Comparison of ENCODE assay signal across 28 mouse cellular contexts in genomic region chr8:74822288-74822687, GRCm38 (mm10). TPM values are rescaled to one million over a fixed set of nuclear protein-coding genes. Genes with fewer than 3 reads are reported as not detected.
"Had no signal": no experiment of that assay in that cellular context is flagged by ENCODE, and none has a peak within 500 bp of the region (broad histone marks: within the 10 kb centered on the region; RNA-seq: fewer than 3 reads in every experiment).

No protein-coding gene starts in this region.

- H3K4me3 ChIP-seq: limb, embryonic 10.5 days; limb, embryonic 13.5 days; liver, embryonic 13.5 days; megakaryocyte, embryonic 14.5 days; midbrain, embryonic 10.5 days; midbrain, embryonic 13.5 days; myocyte; neural tube, embryonic 13.5 days; stomach, embryonic 15.5 days had no signal

- DNase-seq: kidney, adult 2 months; kidney, postnatal 14 days; kidney, postnatal 4 days; liver; liver, embryonic 13.5 days; lung, embryonic 14.5 days; lung, postnatal 36 days; retina, postnatal 1 day; right cerebral cortex, postnatal 25 days; spleen, adult 18-20 months; thymus, postnatal 25 days had no signal

- H3K9ac ChIP-seq: limb, embryonic 13.5 days; liver, embryonic 13.5 days; lung, embryonic 14.5 days; midbrain, embryonic 13.5 days; neural tube, embryonic 13.5 days; stomach, embryonic 15.5 days had no signal

- H3K4me1 ChIP-seq: limb, embryonic 10.5 days; limb, embryonic 13.5 days; liver, embryonic 13.5 days; megakaryocyte, embryonic 14.5 days; midbrain, embryonic 13.5 days; stomach, embryonic 15.5 days had no signal

- ATAC-seq: lung, postnatal 0 days; midbrain, embryonic 13.5 days; midbrain, embryonic 16.5 days had no signal

- H3K27me3 ChIP-seq: limb, embryonic 13.5 days; liver, embryonic 13.5 days; megakaryocyte, embryonic 14.5 days; midbrain, embryonic 13.5 days; neural tube, embryonic 13.5 days; stomach, embryonic 15.5 days had no signal

- H3K27ac ChIP-seq: limb, embryonic 10.5 days; limb, embryonic 13.5 days; liver, embryonic 13.5 days; midbrain, embryonic 10.5 days; midbrain, embryonic 13.5 days; neural tube, embryonic 13.5 days; stomach, embryonic 15.5 days had no signal

- H3K4me2 ChIP-seq: limb, embryonic 13.5 days; liver, embryonic 13.5 days; lung, embryonic 14.5 days; midbrain, embryonic 13.5 days; neural tube, embryonic 13.5 days; stomach, embryonic 15.5 days had no signal

- H3K9me3 ChIP-seq: limb, embryonic 10.5 days; limb, embryonic 13.5 days; liver, embryonic 13.5 days; megakaryocyte, embryonic 14.5 days; midbrain, embryonic 10.5 days; midbrain, embryonic 13.5 days; neural tube, embryonic 13.5 days; stomach, embryonic 15.5 days had no signal

- H3K36me3 ChIP-seq: limb, embryonic 10.5 days; limb, embryonic 13.5 days; liver, embryonic 13.5 days; midbrain, embryonic 10.5 days; midbrain, embryonic 13.5 days; neural tube, embryonic 13.5 days; stomach, embryonic 15.5 days had no signal

RNA-seq across cellular contexts. Expression of gene Isx, which starts 50.7 kb away (rescaled TPM):
- total RNA-seq: layer of hippocampus, adult 18-20 months; layer of hippocampus, postnatal 14 days; left cerebral cortex, postnatal 14 days; monocyte, adult 5-6 weeks; neutrophil, adult 5-6 weeks had no signal
- polyA plus RNA-seq: kidney, adult 2 months; kidney, embryonic 14.5 days; limb, embryonic 10.5 days; liver, embryonic 13.5 days; lung, embryonic 14.5 days; lung, postnatal 0 days; midbrain, embryonic 10.5 days; midbrain, embryonic 13.5 days; midbrain, embryonic 16.5 days; neural tube, embryonic 13.5 days; thymus, postnatal 0 days had no signal
